Comparison of ENCODE assay signal across 14 mouse cellular contexts in genomic region chr10:120416628-120417027, GRCm38 (mm10). TPM values are rescaled to one million over a fixed set of nuclear protein-coding genes. Genes with fewer than 3 reads are reported as not detected.
DNase-seq lines count a peak whose midpoint lies in the region; ATAC-seq and TF ChIP-seq lines count a peak whose summit lies in the region.
"Had no signal": no experiment of that assay in that cellular context is flagged by ENCODE, and none has a peak within 500 bp of the region (broad histone marks: within the 10 kb centered on the region; RNA-seq: fewer than 3 reads in every experiment).

No protein-coding gene starts in this region.

- no peak overlapping the region for H3K4me2 ChIP-seq in kidney, embryonic 14.5 days (replicated peaks; ENCODE audit: low read depth, low read length)
- H3K4me2 ChIP-seq in stomach, embryonic 14.5 days (replicated peaks; ENCODE audit: low read depth, low read length) = no peak overlapping the region
- H3K4me2 ChIP-seq in stomach, postnatal 0 days (replicated peaks; ENCODE audit: low read depth) = no peak overlapping the region
- no peak overlapping the region; the same call in 1 of the 2 replicates for H3K4me2 ChIP-seq in intestine, embryonic 15.5 days (replicated peaks)
- H3K4me2 ChIP-seq in stomach, embryonic 16.5 days (ENCODE audit: low read depth, low read length) = no peak overlapping the region
- H3K4me2 ChIP-seq: heart, embryonic 15.5 days had no signal

- no peak for DNase-seq in kidney, adult 2 months
- no peak for DNase-seq in stomach, postnatal 0 days (ENCODE audit: low spot score)
- DNase-seq in thymus, postnatal 4 days = no peak
- DNase-seq in layer of hippocampus, adult 9-11 months = no peak
- DNase-seq: adrenal gland, postnatal 14 days; cerebellum, adult 2 months; kidney, postnatal 36 days; lung, adult 18-20 months had no signal

- H3K27me3 ChIP-seq in kidney, embryonic 14.5 days (ENCODE audit: control insufficient read depth, insufficient read depth, low read length) = no peaks in the 10 kb centered on the region
- H3K27me3 ChIP-seq in kidney, adult 2 months (replicated peaks; ENCODE audit: control insufficient read depth, insufficient read depth, low read length) = no peaks in the 10 kb centered on the region
- no peaks in the 10 kb centered on the region for H3K27me3 ChIP-seq in stomach, embryonic 14.5 days (ENCODE audit: control insufficient read depth, insufficient read depth, low read length)
- H3K27me3 ChIP-seq in stomach, postnatal 0 days (ENCODE audit: control insufficient read depth, insufficient read depth, low read length) = no peaks in the 10 kb centered on the region
- no peaks in the 10 kb centered on the region for H3K27me3 ChIP-seq in intestine, embryonic 15.5 days (replicated peaks)
- no peaks in the 10 kb centered on the region for H3K27me3 ChIP-seq in stomach, embryonic 16.5 days (ENCODE audit: control insufficient read depth, insufficient read depth, low read length)
- H3K27me3 ChIP-seq: CH12.LX; heart, embryonic 15.5 days had no signal

- no peak for TF ChIP-seq CTCF in kidney, adult 2 months (conservative IDR thresholded peaks at IDR 0.05; ENCODE audit: insufficient read depth, insufficient read length, low read depth, low read length)
- TF ChIP-seq CTCF in stomach, postnatal 0 days (IDR thresholded peaks at IDR 0.05; ENCODE audit: low read depth) = no peak

- H3K4me3 ChIP-seq in kidney, embryonic 14.5 days (ENCODE audit: low read length) = no peak overlapping the region
- H3K4me3 ChIP-seq in kidney, adult 2 months (ENCODE audit: insufficient read depth, low read depth, low read length) = no peak overlapping the region
- H3K4me3 ChIP-seq in stomach, embryonic 14.5 days (ENCODE audit: low read depth, low read length) = no peak overlapping the region
- H3K4me3 ChIP-seq in stomach, postnatal 0 days (ENCODE audit: low read depth, low read length) = no peak overlapping the region
- H3K4me3 ChIP-seq in intestine, embryonic 15.5 days (replicated peaks) = no peak overlapping the region
- H3K4me3 ChIP-seq in stomach, embryonic 16.5 days (replicated peaks; ENCODE audit: low read length) = no peak overlapping the region
- H3K4me3 ChIP-seq: heart, embryonic 15.5 days had no signal

- no peaks in the 10 kb centered on the region for H3K9me3 ChIP-seq in kidney, embryonic 14.5 days (ENCODE audit: control insufficient read depth, low read length)
- H3K9me3 ChIP-seq in stomach, embryonic 14.5 days (ENCODE audit: control insufficient read depth, low read depth, low read length) = no peaks in the 10 kb centered on the region
- H3K9me3 ChIP-seq in stomach, postnatal 0 days (ENCODE audit: control insufficient read depth, low read length) = no peaks in the 10 kb centered on the region
- no peaks in the 10 kb centered on the region for H3K9me3 ChIP-seq in intestine, embryonic 15.5 days
- no peaks in the 10 kb centered on the region for H3K9me3 ChIP-seq in stomach, embryonic 16.5 days (replicated peaks; ENCODE audit: control insufficient read depth, low read length)
- H3K9me3 ChIP-seq: heart, embryonic 15.5 days had no signal

- TF ChIP-seq POLR2A in kidney, adult 2 months (IDR thresholded peaks at IDR 0.05; ENCODE audit: low read depth, low read length) = no peak

- no peak overlapping the region for H3K9ac ChIP-seq in kidney, embryonic 14.5 days (ENCODE audit: low read depth, low read length)
- H3K9ac ChIP-seq in stomach, embryonic 14.5 days (replicated peaks; ENCODE audit: low read depth, low read length) = no peak overlapping the region
- H3K9ac ChIP-seq in stomach, postnatal 0 days (ENCODE audit: low read length) = no peak overlapping the region
- no peak overlapping the region for H3K9ac ChIP-seq in intestine, embryonic 15.5 days
- H3K9ac ChIP-seq in stomach, embryonic 16.5 days (ENCODE audit: low read length) = no peak overlapping the region
- H3K9ac ChIP-seq: heart, embryonic 15.5 days had no signal

- peaks cover 58% of the 10 kb centered on the region for H3K4me1 ChIP-seq in kidney, embryonic 14.5 days (ENCODE audit: control insufficient read depth, insufficient read depth, low read length)
- H3K4me1 ChIP-seq in kidney, adult 2 months (ENCODE audit: control insufficient read depth, insufficient read depth, low read length) = no peaks in the 10 kb centered on the region
- H3K4me1 ChIP-seq in stomach, embryonic 14.5 days (ENCODE audit: control insufficient read depth, insufficient read depth, low read length) = peaks cover 48% of the 10 kb centered on the region
- H3K4me1 ChIP-seq in stomach, postnatal 0 days (replicated peaks; ENCODE audit: control insufficient read depth, insufficient read depth) = no peaks in the 10 kb centered on the region
- H3K4me1 ChIP-seq in intestine, embryonic 15.5 days (replicated peaks) = peaks cover 43% of the 10 kb centered on the region
- peaks cover 37% of the 10 kb centered on the region for H3K4me1 ChIP-seq in stomach, embryonic 16.5 days (ENCODE audit: control insufficient read depth, insufficient read depth, low read length)

- 80% methylated on average over 12 of the region's 12 CpGs for WGBS in kidney, embryonic 14.5 days
- WGBS in kidney, adult 2 months = 88% methylated on average over 12 of the region's 12 CpGs
- WGBS in stomach, embryonic 14.5 days = 64% methylated on average over 12 of the region's 12 CpGs
- WGBS in stomach, postnatal 0 days = 64% methylated on average over 12 of the region's 12 CpGs
- WGBS in intestine, embryonic 15.5 days = 67% methylated on average over 12 of the region's 12 CpGs
- WGBS in stomach, embryonic 16.5 days = 67% methylated on average over 12 of the region's 12 CpGs

- no peak for TF ChIP-seq EP300 in stomach, postnatal 0 days (optimal IDR thresholded peaks at IDR 0.05)

- peaks cover 20% of the 10 kb centered on the region; the same call in 1 of the 2 replicates for H3K36me3 ChIP-seq in kidney, embryonic 14.5 days (ENCODE audit: control insufficient read depth, insufficient read depth, low read length)
- no peaks in the 10 kb centered on the region for H3K36me3 ChIP-seq in kidney, adult 2 months (ENCODE audit: control insufficient read depth, insufficient read depth, low read length)
- H3K36me3 ChIP-seq in stomach, embryonic 14.5 days (ENCODE audit: control insufficient read depth, insufficient read depth, low read length) = peaks cover 14% of the 10 kb centered on the region; the same call in 1 of the 2 replicates
- no peaks in the 10 kb centered on the region for H3K36me3 ChIP-seq in stomach, postnatal 0 days (ENCODE audit: control insufficient read depth, insufficient read depth, low read length)
- H3K36me3 ChIP-seq in intestine, embryonic 15.5 days = no peaks in the 10 kb centered on the region; the same call in 1 of the 2 replicates
- no peaks in the 10 kb centered on the region for H3K36me3 ChIP-seq in stomach, embryonic 16.5 days (ENCODE audit: control insufficient read depth, insufficient read depth, low read length)
- H3K36me3 ChIP-seq: heart, embryonic 15.5 days had no signal

- no peak for ATAC-seq in kidney, embryonic 14.5 days (ENCODE audit: low FRiP score, low TSS enrichment)
- no peak for ATAC-seq in stomach, embryonic 14.5 days (ENCODE audit: insufficient number of reproducible peaks, insufficient read depth, low FRiP score, low read depth)
- ATAC-seq in stomach, postnatal 0 days (ENCODE audit: low FRiP score, low TSS enrichment) = no peak
- ATAC-seq in intestine, embryonic 15.5 days = no peak
- ATAC-seq in stomach, embryonic 16.5 days (ENCODE audit: insufficient read depth, low FRiP score) = no peak

- H3K27ac ChIP-seq in kidney, embryonic 14.5 days (ENCODE audit: low read depth, low read length) = peak overlapping the region; percentile 90
- H3K27ac ChIP-seq in kidney, adult 2 months (ENCODE audit: insufficient read depth, low read depth, low read length) = no peak overlapping the region
- peak overlapping the region; percentile 87 for H3K27ac ChIP-seq in stomach, embryonic 14.5 days (ENCODE audit: low read length)
- no peak overlapping the region for H3K27ac ChIP-seq in stomach, postnatal 0 days (replicated peaks)
- peak overlapping the region; percentile 84 for H3K27ac ChIP-seq in intestine, embryonic 15.5 days
- peak overlapping the region; percentile 91 for H3K27ac ChIP-seq in stomach, embryonic 16.5 days (ENCODE audit: low read length)

RNA-seq across cellular contexts. Expression of gene Hmga2, which starts 59.6 kb away (rescaled TPM):
- 54.3 and 80.2 TPM in 2 replicates for polyA plus RNA-seq in kidney, embryonic 14.5 days (2014; fragmentation: Nextera tagmentation; extraction: Ambion mirVana)
- polyA plus RNA-seq in kidney, adult 2 months (2012; rRNA removed) = 0.09 and 0.10 TPM in 2 replicates
- 54.3 and 57.8 TPM in 2 replicates for polyA plus RNA-seq in stomach, embryonic 14.5 days (2014; fragmentation: Nextera tagmentation; extraction: Ambion mirVana)
- 3.1 and 3.6 TPM in 2 replicates for polyA plus RNA-seq in stomach, postnatal 0 days (2015; fragmentation: Nextera tagmentation; extraction: Ambion mirVana)
- 33.9 and 41.2 TPM in 2 replicates for polyA plus RNA-seq in intestine, embryonic 15.5 days (2015; fragmentation: Nextera tagmentation; extraction: Ambion mirVana)
- 15.8 and 17.7 TPM in 2 replicates for polyA plus RNA-seq in stomach, embryonic 16.5 days (2015; fragmentation: Nextera tagmentation; extraction: Ambion mirVana)

Comparison
In these comparisons a context has a peak if more than half of its experiments do, and no peak if none do; other contexts are left out.
1. H3K27ac ChIP-seq: peak in kidney, embryonic 14.5 days (single experiment), stomach, embryonic 14.5 days (single experiment), intestine, embryonic 15.5 days (single experiment) and stomach, embryonic 16.5 days (single experiment); none in kidney, adult 2 months (single experiment) and stomach, postnatal 0 days (single experiment).